Mouse (Mus musculus) embryonic fibroblast, embryonic 13.5 days (primary cell): ENCODE results near the gene Cdk17.

Source experiments
- CTCF ChIP-seq: IDR thresholded peaks from 2 replicates; pipeline ENCODE4 v1.5.1; 2011; ENCODE audit warnings: mild to moderate bottlenecking, control low read depth, low read length, moderate library complexity, borderline replicate concordance; ENCODE audit not compliant: insufficient read depth
- POLR2A ChIP-seq: IDR thresholded peaks from 2 replicates; pipeline ENCODE4 v1.6.1; 2011; ENCODE audit warnings: low read depth, mild to moderate bottlenecking, control low read depth, low read length, moderate library complexity

- TF ChIP-seq CTCF (no peak), POLR2A (no peak)
Measured at GRCm38 (mm10) chr10:93247902-93248301, 87.2 kb downstream of the Cdk17 start.
